Mouse (Mus musculus) liver, adult (tissue): Measurements from ENCODE around the gene Slc30a2.

ENCODE experiments used
- GATA4 ChIP-seq: IDR thresholded peaks from 2 replicates; pipeline ENCODE4 v1.6.1; 2014; ENCODE audit warnings: mild to moderate bottlenecking, low read length; ENCODE audit not compliant: insufficient replicate concordance

The Slc30a2 gene

DNA sequence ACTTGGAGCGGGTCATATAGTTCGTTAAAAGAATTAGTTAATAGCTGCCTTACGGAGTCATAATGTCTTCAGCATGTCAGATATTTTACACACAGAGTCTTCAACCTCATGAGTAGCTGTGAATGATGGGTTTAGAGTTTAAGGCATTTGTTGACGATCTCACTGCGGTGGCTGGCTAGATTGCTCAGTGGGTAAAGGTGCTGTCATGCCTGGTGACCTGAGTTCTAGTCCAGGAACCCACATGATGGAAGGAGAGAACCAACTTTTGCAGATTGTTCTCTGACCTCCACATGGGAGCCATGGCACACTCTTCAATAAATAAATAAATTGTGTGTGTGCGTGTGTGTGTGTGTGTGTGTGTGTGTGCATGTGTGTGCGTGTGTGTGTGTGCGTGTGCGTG, 54.8 kb downstream of the Slc30a2 start:
- TF ChIP-seq GATA4: no peak

DNA sequence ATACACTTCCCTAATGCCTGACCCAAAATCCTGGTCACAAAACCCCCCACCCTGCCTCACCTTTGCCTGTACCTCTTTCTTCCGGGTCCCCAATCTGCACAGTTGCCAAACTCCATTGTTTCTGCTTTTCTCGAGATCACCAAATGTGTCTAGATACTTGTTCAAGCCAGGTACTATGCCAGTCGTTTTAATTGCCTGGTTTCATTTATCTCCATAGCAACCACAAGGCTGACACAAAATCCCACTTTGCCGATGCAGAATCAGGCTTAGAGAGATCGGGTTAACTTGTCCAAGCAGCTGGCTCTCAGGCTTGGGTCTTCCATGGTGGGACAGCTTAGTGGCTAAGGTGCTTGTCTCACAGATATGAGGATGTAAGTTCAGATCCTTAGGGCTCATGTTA, 57.2 kb downstream of the Slc30a2 start:
- no peak for TF ChIP-seq GATA4

DNA sequence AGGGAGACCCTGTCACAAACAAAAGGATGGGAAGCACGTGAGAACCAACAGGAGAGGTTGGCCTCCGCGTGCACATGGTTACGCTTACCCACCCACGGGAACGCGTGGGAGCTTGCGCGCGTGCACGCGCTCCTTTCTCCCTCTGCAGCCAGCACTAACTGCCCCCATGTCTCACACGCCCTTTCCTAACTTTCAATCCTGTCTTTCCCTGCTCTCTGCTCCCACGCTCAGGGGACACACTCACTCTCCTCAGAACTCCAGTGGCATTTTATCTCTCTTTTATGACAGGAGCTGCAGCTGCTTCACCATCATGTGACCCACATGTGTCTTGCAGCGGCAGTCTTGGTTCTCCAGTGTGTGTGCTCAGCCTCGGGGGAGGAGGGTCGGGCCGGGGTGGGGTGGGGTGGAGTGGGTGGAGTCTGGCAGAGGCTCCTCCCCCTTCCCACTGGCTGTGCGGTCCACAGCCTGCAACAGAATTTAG, 58.2 kb downstream of the Slc30a2 start:
- no peak for TF ChIP-seq GATA4

DNA sequence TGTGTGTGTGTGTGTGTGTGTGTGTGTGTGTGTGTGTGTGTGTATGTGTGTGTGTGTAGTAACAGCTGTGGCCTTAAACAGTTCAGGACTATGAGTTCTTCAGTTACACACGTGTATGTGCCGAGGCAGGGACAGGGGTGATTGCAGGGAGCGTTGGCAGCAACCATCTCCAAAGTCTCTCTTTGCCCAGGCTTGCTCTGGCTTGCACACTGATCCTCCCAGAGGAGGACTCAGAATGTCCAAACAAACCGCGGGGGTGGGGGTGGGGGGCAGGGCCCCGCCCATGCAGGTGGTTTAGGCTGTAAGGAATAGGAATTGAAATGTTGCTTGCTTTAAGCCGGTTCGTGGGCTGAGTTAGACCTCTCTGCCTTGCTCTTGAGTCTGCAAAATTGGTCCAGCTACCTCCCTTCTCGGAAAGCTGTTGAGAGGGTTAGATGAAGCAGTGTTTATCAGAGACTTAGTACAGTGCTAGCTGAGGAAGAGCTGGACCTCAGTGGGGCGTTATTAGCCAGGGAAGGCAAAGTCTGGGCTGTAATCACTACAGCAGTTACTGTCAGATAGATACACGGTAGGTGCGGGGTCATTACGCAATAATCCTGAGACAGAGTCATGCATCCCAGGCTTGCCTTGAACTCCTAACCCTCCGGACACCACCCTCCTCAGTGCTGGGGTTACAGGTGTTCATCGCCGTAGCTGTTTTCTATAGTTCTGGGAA, 59.0 kb downstream of the Slc30a2 start:
- no peak for TF ChIP-seq GATA4

DNA sequence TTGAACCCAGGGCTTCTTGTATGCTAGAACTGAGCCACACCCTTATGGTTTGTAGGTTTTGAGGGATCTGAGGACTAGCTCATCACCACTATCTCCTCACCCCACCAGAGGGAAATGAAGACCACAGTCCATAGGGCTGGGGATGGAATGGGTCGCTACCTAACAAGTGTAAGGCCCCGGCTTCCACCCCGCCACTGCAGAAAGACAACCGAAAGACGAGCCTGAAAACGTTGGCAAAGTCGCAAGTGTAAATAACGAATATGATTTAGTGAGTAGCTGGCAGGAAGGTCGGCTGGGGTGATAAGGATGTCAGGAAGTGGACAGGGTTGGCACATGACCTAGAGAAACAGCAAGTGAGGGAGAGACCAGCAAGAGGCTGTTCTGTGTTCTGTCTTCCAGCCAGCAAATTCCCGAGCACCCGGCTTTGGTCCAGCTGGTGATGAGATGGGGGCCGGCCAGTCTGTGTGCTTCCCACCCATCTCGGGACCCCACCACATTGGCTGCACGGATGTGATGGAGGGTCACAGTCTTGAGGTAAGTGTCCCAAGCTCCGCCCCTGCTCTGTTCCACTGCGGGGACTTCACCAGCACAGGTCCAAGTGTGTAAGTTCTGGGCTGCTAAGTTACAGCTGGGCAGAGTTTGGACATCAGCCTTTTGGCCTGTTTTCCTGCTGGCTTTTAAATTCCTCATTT, 59.7 kb downstream of the Slc30a2 start:
- TF ChIP-seq GATA4: no peak

DNA sequence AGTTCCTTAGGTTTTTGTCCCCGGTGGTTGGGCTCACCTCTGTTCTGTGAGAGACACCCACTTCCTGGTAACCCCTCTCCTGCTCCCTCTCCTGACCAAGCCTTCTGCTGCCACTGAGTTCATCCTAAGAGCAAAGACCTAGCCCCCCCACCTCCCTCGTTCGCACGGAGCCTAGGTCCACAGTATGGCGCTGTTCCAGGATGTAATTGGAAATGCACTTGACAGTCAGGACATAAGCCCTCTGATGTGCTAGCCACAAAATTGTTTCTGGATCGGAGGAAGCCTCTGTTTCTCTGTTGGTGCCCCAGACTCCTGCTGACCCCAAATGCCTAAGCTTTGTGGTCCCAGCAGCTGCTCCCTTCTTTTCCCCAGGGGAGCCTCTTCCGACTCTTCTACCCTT, 60.7 kb downstream of the Slc30a2 start:
- no peak for TF ChIP-seq GATA4
